Mouse (Mus musculus) adipocyte (in vitro differentiated cells): Measurements from ENCODE around the gene Scn1b.

Source experiments
- DNase-seq: peaks from one replicate; pipeline ENCODE4 v3.0.0-alpha.2; 2016; ENCODE audit warnings: low spot score

Scn1b gene

GRCm38 (mm10) chr7:31116721-31117145, 10.1 kb downstream of the Scn1b start:
- DNase-seq = no peak

- no peak for DNase-seq
These were observed 11.2 kb downstream of the Scn1b start for GRCm38 (mm10) chr7:31115587-31116043.

DNA sequence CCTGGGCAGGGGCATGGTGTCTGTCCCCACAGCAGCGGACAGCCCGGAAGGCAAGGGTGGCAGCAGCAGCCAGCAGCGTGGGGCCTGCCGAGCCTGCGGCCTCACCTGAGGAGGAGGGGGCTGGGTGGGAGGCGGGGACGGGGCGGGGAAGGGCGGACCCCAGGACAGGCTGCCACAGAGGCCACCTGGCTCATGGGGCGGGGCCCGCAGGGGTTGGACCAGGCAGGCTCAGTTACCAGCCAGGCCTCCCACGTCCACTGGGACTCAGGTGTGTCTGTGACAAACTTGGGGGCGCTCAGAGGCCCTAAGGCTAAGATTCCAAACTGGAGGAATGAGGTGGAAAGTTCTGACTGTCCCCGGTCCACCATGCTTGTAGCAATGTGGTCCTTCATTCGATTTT, 11.6 kb downstream of the Scn1b start, which contains the start of gene Hpn:
Gene Hpn, minus strand, starts transcription at position 109 of the 400 bp plus-strand sequence.
- DNase-seq = no peak

- no peak for DNase-seq
These were observed 12.2 kb downstream of the Scn1b start for GRCm38 (mm10) chr7:31114646-31115045.

- no peak for DNase-seq
These were observed 13.0 kb downstream of the Scn1b start for GRCm38 (mm10) chr7:31113800-31114199.

- no peak for DNase-seq
These were observed 14.8 kb downstream of the Scn1b start for GRCm38 (mm10) chr7:31112036-31112435.

GRCm38 (mm10) chr7:31110861-31111385, 15.9 kb downstream of the Scn1b start:
- DNase-seq = no peak

DNA sequence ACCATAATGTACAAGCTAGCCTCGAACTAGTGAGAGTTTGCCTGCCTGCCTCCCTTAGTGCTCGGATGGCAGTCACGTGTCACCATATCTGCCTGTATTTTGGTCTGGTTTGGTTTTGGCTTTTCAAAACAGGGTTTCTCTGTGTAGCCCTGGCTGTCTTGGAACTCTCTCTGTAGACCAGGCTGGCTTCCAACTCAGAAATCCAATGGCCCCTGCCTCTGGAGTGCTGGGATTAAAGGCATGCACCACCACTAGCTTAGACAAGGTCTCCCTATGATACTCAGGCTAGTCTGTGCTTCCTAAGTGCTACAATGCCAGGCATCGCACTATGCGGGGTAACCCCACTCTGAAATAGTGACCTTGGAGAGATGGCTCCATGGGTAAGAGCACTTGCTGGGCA, 17.0 kb downstream of the Scn1b start:
- DNase-seq = no peak

- peak; percentile 31 for DNase-seq
These were observed 17.7 kb downstream of the Scn1b start for GRCm38 (mm10) chr7:31109091-31109490.

DNA sequence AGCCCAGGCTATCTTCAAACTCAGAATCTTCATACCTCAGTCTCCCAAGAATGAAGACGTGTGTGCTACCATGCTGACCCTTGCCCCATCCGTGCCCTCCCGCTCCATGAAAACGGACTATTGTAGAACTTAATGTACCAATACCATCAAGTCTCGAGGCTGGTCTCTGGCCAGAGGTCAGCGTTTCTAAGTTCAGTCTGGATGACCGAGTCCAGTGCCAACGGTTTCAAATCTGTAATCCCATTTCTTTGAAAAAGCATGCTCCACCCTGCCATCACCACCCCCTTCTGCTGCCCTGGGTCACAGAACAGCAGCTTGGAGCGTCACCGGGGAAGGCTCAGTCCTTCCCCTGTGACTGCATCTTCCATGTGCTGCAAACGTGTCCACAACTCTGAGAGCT, 19.0 kb downstream of the Scn1b start:
- DNase-seq = no peak

GRCm38 (mm10) chr7:31106166-31106565, 20.6 kb downstream of the Scn1b start:
- no peak for DNase-seq

- DNase-seq = peak; percentile 65
These were observed 21.6 kb downstream of the Scn1b start for GRCm38 (mm10) chr7:31105061-31105768.

DNA sequence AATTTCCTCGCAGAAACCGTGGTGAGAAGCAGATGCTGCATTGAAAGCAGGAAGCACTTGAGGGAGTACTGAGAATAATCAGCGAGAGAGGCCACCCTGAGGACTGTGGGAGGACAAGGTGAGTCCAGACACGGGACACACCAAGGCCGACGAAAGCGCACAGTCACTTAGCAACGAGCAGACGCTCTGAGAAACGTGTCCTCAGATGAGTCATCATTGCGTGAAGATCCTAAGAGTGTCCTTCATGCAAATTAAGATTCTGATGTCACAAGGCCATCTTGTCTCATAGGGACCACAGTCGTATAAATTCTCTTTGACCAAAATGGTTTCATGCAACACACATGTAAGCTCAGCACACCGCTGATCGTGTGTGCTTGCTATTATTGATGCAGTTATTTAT, 26.0 kb downstream of the Scn1b start:
- no peak for DNase-seq

DNA sequence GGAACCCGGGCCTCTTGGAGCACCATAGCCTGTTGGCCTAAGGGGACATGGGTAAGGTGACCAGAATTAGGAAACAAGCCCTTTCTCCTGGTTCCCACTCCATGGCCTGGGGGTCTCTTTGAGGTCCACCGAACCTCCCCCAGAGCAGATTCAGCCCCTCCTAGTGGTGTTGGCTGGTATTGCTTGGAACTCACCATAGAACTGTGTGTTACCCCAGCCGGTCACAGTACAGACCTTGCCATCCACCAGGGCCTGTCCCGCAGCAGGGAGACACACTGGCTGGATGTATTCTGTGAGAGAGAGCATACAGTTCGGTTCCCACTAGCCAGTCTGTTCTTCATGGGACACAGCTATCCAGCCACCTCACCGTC, 27.2 kb downstream of the Scn1b start:
- no peak for DNase-seq

- DNase-seq = no peak
These were observed 27.8 kb downstream of the Scn1b start for GRCm38 (mm10) chr7:31098697-31099611.

GRCm38 (mm10) chr7:31097583-31098248, 29.1 kb downstream of the Scn1b start:
- peak; percentile 91 for DNase-seq

- no peak for DNase-seq
These were observed 29.8 kb downstream of the Scn1b start for GRCm38 (mm10) chr7:31096892-31097564.

- no peak for DNase-seq
These were observed 31.9 kb downstream of the Scn1b start for GRCm38 (mm10) chr7:31094774-31095501.

DNA sequence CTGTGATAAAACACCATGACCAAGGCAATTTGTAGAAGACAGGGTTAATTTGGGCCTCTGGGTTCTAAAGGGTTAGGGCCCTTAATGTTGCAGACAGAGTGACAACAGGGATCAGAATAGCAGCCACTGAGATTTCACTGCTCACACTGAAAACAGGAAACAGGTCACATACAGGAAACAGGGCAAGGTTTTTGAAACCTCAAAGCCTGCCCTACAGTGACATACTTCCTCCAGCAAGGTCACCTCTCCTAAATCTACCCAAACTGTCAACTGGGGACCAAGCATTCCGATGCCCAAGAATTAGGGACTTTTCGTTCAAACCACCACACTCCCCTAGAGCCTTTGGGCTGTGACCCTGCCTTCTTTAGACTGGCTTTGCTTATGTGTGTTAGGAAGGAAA, 37.1 kb downstream of the Scn1b start:
- DNase-seq = no peak

DNA sequence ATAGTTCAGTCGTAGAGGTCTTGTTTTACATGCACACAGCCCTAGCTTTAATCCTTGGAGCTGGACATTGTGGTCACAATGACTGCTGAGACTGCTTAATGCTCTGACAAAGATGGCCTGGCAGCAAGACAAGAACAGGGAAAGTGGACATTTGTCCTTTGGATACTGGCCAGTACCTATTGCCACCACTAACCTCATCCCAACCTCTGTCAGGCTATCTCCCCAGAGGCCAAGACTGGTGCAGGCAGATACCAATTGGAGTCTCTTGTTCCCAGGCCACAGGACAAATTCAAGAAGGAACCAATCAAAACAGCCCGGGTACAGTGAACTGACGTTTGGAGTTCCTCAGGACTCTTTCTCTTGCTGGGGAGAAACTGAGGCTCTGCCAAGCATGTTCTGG, 38.6 kb downstream of the Scn1b start:
- peak; percentile 87 for DNase-seq

DNA sequence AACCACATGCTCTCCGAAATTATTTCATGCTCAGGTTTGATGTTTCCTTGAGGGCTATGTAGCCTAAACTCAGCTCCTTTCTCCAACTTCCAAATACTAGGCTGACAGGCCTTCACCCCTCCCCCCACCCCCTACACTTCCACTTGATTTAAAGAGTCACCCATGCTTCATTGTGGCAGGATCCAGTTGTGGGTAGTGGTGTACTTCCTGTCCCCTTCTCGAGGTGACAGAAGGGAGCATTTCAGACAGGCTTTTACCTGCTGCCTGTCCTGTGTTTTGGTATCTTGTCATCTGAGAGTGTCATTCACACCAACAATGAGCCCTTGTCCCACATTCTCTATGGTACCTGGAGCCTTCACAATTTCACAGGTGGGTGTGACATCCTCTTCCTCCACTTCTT, 39.5 kb downstream of the Scn1b start:
- DNase-seq = no peak
